Mouse (Mus musculus) ES-Bruce4 (cell line): ENCODE data around the gene Spaca9. TPM values are rescaled to one million over a fixed set of nuclear protein-coding genes. Genes with fewer than 3 reads are reported as not detected.

ENCODE experiments used
- H3K27ac ChIP-seq: 2 replicates; pipeline ENCODE4 v1.5.1; 2012; ENCODE audit warnings: low read length, inconsistent platforms; ENCODE audit not compliant: insufficient read depth
- H3K27me3 ChIP-seq: 2 replicates; pipeline ENCODE4 v1.6.1; 2012; ENCODE audit warnings: mild to moderate bottlenecking, low read length, inconsistent platforms; ENCODE audit not compliant: control insufficient read depth, poor library complexity, insufficient read depth, severe bottlenecking
- H3K36me3 ChIP-seq: 2 replicates; pipeline ENCODE4 v1.6.1; 2012; ENCODE audit warnings: inconsistent platforms, mild to moderate bottlenecking, low read length, moderate library complexity; ENCODE audit not compliant: control insufficient read depth, poor library complexity, insufficient read depth, severe bottlenecking
- H3K4me1 ChIP-seq: one replicate; pipeline ENCODE4 v1.8.1; 2011; ENCODE audit warnings: low read length; ENCODE audit not compliant: control insufficient read depth, insufficient read depth
- H3K4me3 ChIP-seq: 2 replicates; pipeline ENCODE4 v1.5.1; 2011; ENCODE audit warnings: low read depth, mild to moderate bottlenecking, low read length
- H3K9ac ChIP-seq: 2 replicates; pipeline ENCODE4 v1.6.1; 2012; ENCODE audit warnings: low read depth, mild to moderate bottlenecking, inconsistent platforms; ENCODE audit not compliant: poor library complexity, severe bottlenecking
- H3K9me3 ChIP-seq: replicated peaks from 2 replicates; pipeline ENCODE4 v1.6.1; 2012; ENCODE audit warnings: mild to moderate bottlenecking, low read length, inconsistent platforms; ENCODE audit not compliant: control insufficient read depth, poor library complexity, insufficient read depth, severe bottlenecking
- CTCF ChIP-seq: IDR thresholded peaks from one replicate; pipeline ENCODE4 v1.8.1; 2011; ENCODE audit warnings: low read depth, low read length
- EP300 ChIP-seq: IDR thresholded peaks from 2 replicates; pipeline ENCODE4 v1.6.1; 2011; ENCODE audit warnings: low read depth, low read length; ENCODE audit not compliant: insufficient read depth
- POLR2A ChIP-seq: IDR thresholded peaks from one replicate; pipeline ENCODE4 v1.8.1; 2011; ENCODE audit warnings: low read length; ENCODE audit not compliant: insufficient read depth
- polyA plus RNA-seq: library from polyadenylated mRNA; stranded (reverse); fragments of >200 nt; gene quantifications from 2 replicates; pipeline ENCODE4 v1.2.4, GENCODE M21; 2011; ENCODE audit warnings: low read depth; ENCODE audit not compliant: missing spikeins, insufficient read depth, insufficient read length

Spaca9 gene
- 1.1 TPM in 1 of 2 replicates, not detected in the other for polyA plus RNA-seq

DNA sequence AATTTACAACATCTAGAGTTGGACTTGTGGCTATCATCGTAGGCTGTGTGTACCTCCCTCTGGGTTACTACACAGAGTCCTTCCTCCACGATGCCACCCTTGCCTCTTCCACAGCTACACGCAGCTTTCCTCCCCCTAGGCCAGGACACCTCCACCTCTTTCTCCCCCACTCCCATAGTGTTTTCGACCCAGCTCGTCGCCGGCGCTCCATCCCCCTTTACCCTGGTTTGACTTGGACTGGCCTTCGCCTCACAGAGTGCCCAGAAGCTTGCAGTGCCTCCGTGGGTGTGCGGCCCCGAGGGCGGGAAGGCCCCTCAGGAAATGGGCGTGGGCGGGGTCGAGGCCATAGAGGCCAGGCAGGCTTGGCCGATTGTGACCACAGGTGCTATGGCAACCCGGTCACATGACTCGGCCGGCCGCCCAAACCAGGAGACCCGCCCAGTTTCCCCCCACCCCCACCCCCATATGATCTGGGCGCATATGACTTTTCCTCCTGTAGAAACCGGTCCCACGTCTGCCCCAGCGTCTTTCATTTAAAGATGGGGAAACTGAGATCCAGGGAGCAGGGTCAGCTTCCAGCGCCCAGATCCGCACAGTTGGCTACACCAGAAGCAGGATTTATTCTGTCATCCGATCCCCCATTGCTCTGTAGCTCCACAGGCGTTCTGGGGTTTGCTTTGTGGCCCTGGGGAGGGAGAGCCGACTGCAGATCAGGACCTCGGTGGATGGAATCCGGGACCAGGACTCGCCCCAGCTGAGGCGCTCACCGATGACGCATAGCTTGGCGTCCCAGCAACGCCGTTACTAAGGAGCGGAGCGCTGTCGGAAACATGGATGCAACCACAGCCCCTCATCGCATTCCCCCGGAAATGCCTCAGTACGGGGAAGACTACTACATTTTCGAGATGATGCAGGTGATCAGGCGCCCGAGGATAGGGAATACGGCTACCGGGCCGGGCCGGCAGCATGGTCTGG lies at the start of gene Spaca9, which contains the start of gene Ak8:
Gene Spaca9 (minus strand): TSS at position 367 of the 975 bp plus-strand sequence.
Gene Ak8 (plus strand): TSS at position 804 of the 975 bp plus-strand sequence.
- H3K27ac ChIP-seq = no peak within 1 kb of the TSS

DNA sequence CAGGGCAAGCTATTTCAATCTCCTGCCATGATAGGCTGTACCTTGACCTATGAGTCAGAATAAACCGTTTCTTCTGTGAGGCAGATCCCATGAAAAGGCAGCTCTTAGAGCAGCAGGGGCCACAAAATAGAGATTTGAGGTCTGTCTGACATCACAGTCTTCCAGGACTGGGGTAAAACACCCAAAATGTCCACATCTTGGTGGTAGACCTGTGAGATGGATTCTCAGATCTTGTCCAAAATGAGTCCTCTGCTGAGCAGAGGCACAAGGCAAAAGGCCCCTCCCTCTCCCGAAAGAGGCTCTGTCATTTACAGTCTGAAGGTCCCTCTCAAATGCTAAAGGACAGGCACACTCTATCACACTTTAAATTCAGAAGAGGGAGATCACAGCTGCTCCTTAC lies 48.2 kb upstream of the Spaca9 start:
- TF ChIP-seq EP300 = no peak
- no peak for TF ChIP-seq POLR2A
- no peak for TF ChIP-seq CTCF
- Histone ChIP-seq H3K4me3 (no peak overlapping the region), H3K9ac (no peak overlapping the region), H3K27ac (no peak overlapping the region), H3K27me3 (no peaks in the 10 kb centered on the region), H3K9me3 (no peaks in the 10 kb centered on the region), H3K4me1 (no peaks in the 10 kb centered on the region), H3K36me3 (no peaks in the 10 kb centered on the region)

More for the DNA sequence above, at the start of gene Spaca9, which contains the start of gene Ak8:
- H3K4me1 ChIP-seq = no peaks in the 10 kb centered on the region
- H3K4me3 ChIP-seq = peak within 1 kb of the TSS; percentile 96
- TF ChIP-seq POLR2A = no peak
- TF ChIP-seq CTCF = no peak
- TF ChIP-seq EP300 = no peak
- H3K9ac ChIP-seq = peak within 1 kb of the TSS; percentile 38
- H3K9me3 ChIP-seq = no peaks in the 10 kb centered on the region
- H3K36me3 ChIP-seq = no peaks in the 10 kb centered on the region
- no peaks in the 10 kb centered on the region for H3K27me3 ChIP-seq

DNA sequence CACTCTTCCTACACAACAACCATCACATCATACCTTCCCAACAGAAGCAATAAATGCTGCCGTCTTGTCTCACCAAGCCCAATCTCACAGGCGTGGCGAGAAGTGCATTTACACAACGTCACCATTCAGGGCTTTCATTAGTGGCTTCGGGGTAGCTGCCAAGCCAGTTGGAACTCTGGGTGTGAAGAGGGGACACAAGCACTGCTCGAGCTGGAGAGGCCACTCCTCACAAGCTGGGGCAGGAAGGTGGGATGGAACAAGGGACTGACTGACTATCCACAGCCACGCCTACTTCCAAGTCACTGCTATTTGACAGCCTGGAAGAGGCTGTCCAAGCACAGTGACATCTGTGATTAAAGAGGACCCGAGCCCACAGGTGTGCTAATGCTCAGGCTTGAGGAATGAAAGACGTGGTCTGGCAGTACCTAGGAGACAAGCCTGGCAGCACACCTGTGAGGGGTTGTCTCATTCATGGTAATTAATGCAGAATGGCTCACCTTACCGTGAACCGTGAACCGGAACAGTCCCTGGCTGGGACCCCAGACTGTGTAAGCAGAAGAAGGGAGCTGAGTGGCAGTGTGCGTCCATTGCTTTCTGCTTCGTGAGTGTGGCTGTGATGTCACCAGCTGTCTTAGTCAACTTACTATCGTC lies 47.3 kb upstream of the Spaca9 start:
- H3K27ac ChIP-seq = no peak overlapping the region
- H3K9me3 ChIP-seq = no peaks in the 10 kb centered on the region
- H3K4me3 ChIP-seq = no peak overlapping the region
- H3K27me3 ChIP-seq = no peaks in the 10 kb centered on the region
- no peak for TF ChIP-seq CTCF
- TF ChIP-seq POLR2A = no peak
- no peak for TF ChIP-seq EP300
- no peak overlapping the region for H3K9ac ChIP-seq
- no peaks in the 10 kb centered on the region for H3K36me3 ChIP-seq
- no peaks in the 10 kb centered on the region for H3K4me1 ChIP-seq

DNA sequence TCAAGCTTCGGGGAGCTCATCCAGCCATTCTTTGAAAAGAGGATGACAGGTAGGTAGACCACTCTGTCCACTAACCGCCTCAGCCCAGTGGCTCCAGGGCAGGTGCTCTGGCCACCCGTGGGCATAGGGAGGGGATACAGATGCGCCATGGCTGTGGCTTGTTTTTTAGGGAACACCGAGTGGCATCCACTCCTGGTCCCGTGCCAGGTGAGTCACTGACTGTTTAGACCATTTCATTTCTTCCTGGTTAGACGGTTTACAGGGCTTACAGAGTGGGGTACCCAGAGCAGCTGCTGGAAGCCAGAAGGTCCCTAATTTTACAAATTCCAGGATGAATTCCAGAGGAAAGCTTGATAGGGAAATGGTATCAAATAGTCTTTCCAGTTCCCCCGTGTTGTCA lies 43.2 kb upstream of the Spaca9 start:
- TF ChIP-seq EP300 (no peak), POLR2A (no peak), CTCF (no peak)
- no peaks in the 10 kb centered on the region for H3K9me3 ChIP-seq
- H3K27ac ChIP-seq = no peak overlapping the region
- H3K36me3 ChIP-seq = no peaks in the 10 kb centered on the region
- no peak overlapping the region for H3K4me3 ChIP-seq
- H3K4me1 ChIP-seq = no peaks in the 10 kb centered on the region
- H3K9ac ChIP-seq = no peak overlapping the region
- no peaks in the 10 kb centered on the region for H3K27me3 ChIP-seq

DNA sequence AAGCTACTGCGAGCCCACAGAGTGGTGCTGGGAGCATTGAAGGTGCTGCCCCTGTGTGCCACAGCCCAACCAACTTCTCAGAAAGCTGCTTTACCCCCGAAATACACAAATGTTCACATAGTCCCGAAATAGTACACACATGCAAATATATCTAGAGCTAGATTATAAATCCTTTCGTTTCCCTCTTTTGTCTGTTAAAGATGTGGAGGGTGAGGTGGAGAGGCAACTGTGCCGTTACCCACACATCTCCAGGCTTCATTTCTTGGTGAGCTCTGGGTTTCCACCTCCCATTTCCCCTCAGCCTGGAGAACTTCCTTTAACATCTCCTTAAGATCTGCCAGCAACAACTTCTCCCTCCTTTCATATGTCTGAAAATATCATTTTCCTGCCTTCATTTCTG lies 40.6 kb upstream of the Spaca9 start:
- Histone ChIP-seq H3K4me3 (no peak overlapping the region), H3K9ac (no peak overlapping the region), H3K36me3 (no peaks in the 10 kb centered on the region), H3K4me1 (no peaks in the 10 kb centered on the region), H3K27ac (no peak overlapping the region), H3K27me3 (no peaks in the 10 kb centered on the region), H3K9me3 (no peaks in the 10 kb centered on the region)
- TF ChIP-seq POLR2A = no peak
- no peak for TF ChIP-seq CTCF
- TF ChIP-seq EP300 = no peak

DNA sequence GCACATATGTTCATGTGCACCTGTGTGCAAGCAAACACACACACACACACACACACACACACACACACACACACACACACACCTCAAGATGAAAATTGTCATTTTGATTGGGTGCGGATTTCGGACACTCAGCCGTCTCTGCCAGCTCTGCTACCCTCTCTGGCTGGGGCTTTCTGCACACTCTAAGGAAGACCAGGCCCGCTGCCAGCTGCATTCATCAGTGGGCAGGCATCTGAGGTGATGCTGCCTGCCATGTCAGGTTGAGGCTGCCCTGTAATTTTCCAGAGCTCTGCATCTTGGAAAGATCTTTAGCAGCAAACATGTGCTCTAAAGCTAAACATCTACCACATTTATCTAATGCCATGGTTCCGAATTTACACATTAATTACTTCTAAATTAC lies 37.6 kb upstream of the Spaca9 start:
- H3K27me3 ChIP-seq = no peaks in the 10 kb centered on the region
- no peaks in the 10 kb centered on the region for H3K36me3 ChIP-seq
- H3K9ac ChIP-seq = no peak overlapping the region
- no peak overlapping the region for H3K27ac ChIP-seq
- no peaks in the 10 kb centered on the region for H3K9me3 ChIP-seq
- TF ChIP-seq POLR2A = no peak
- no peak for TF ChIP-seq CTCF
- no peak for TF ChIP-seq EP300
- H3K4me1 ChIP-seq = no peaks in the 10 kb centered on the region
- no peak overlapping the region for H3K4me3 ChIP-seq
